Mouse (Mus musculus): ENCODE measurements around the gene Gm20388. TPM values are rescaled to one million over a fixed set of nuclear protein-coding genes. Genes with fewer than 3 reads are reported as not detected.

The Gm20388 gene
- polyA plus RNA-seq, 1 experiment from 2014 or later: not detected

- no peaks in the 10 kb centered on the region for H3K36me3 ChIP-seq
- no peak overlapping the region for H3K9ac ChIP-seq
- H3K27ac ChIP-seq (replicated peaks): no peak overlapping the region
- H3K4me3 ChIP-seq: no peak overlapping the region
- peaks cover 96% of the 10 kb centered on the region for H3K27me3 ChIP-seq (replicated peaks)
- H3K4me2 ChIP-seq: no peak overlapping the region
- 60% methylated on average over 5 of the region's 5 CpGs for WGBS
- ATAC-seq (ENCODE audit: extremely low read depth, insufficient number of reproducible peaks, low FRiP score, low TSS enrichment): no peak
- peaks cover 17% of the 10 kb centered on the region for H3K4me1 ChIP-seq
- H3K9me3 ChIP-seq: no peaks in the 10 kb centered on the region
These were observed 2816.8 kb downstream of the Gm20388 start for GRCm38 (mm10) chr8:122727412-122727811.

GRCm38 (mm10) chr8:122728630-122729029 is 2818.0 kb downstream of the Gm20388 start:
- Histone ChIP-seq H3K4me1 (peaks cover 13% of the 10 kb centered on the region; the same call in 1 of the 2 replicates), H3K9me3 (no peaks in the 10 kb centered on the region), H3K27me3 (replicated peaks) (peaks cover 96% of the 10 kb centered on the region), H3K4me3 (no peak overlapping the region), H3K9ac (no peak overlapping the region), H3K36me3 (no peaks in the 10 kb centered on the region), H3K27ac (replicated peaks) (no peak overlapping the region), H3K4me2 (no peak overlapping the region)
- no peak for ATAC-seq (ENCODE audit: extremely low read depth, insufficient number of reproducible peaks, low FRiP score, low TSS enrichment)
- WGBS: 20% methylated on average over 3 of the region's 3 CpGs

- Histone ChIP-seq H3K4me3 (no peak overlapping the region), H3K36me3 (no peaks in the 10 kb centered on the region), H3K27me3 (replicated peaks) (peaks cover 79% of the 10 kb centered on the region), H3K9ac (no peak overlapping the region), H3K4me1 (peaks cover 35% of the 10 kb centered on the region), H3K4me2 (peak overlapping the region; percentile 51; the same call in 1 of the 2 replicates), H3K9me3 (no peaks in the 10 kb centered on the region), H3K27ac (replicated peaks) (peak overlapping the region; percentile 62)
- 46% methylated on average over 3 of the region's 3 CpGs for WGBS
- no peak for ATAC-seq (ENCODE audit: extremely low read depth, insufficient number of reproducible peaks, low FRiP score, low TSS enrichment)
These were observed 2824.5 kb downstream of the Gm20388 start for GRCm38 (mm10) chr8:122735110-122735509.

GRCm38 (mm10) chr8:122735542-122736473 is 2825.2 kb downstream of the Gm20388 start:
- H3K36me3 ChIP-seq: no peaks in the 10 kb centered on the region
- no peaks in the 10 kb centered on the region for H3K9me3 ChIP-seq
- WGBS: 12% methylated on average over 19 of the region's 19 CpGs
- H3K27me3 ChIP-seq (replicated peaks): peaks cover 81% of the 10 kb centered on the region
- H3K4me2 ChIP-seq: peak overlapping the region; percentile 51
- H3K4me1 ChIP-seq: peaks cover 35% of the 10 kb centered on the region
- peak; percentile 45; the same call in 1 of the 2 replicates for ATAC-seq (ENCODE audit: extremely low read depth, insufficient number of reproducible peaks, low FRiP score, low TSS enrichment)
- H3K9ac ChIP-seq: peak overlapping the region; percentile 28; the same call in 1 of the 2 replicates
- H3K27ac ChIP-seq (replicated peaks): peak overlapping the region; percentile 62
- peak overlapping the region; percentile 10; the same call in 1 of the 2 replicates for H3K4me3 ChIP-seq

GRCm38 (mm10) chr8:122736623-122737022 is 2826.0 kb downstream of the Gm20388 start:
- Histone ChIP-seq H3K4me3 (peak overlapping the region; percentile 10), H3K9me3 (no peaks in the 10 kb centered on the region), H3K27ac (replicated peaks) (peak overlapping the region; percentile 21), H3K4me1 (peaks cover 35% of the 10 kb centered on the region), H3K27me3 (replicated peaks) (peaks cover 81% of the 10 kb centered on the region), H3K4me2 (peak overlapping the region; percentile 51), H3K9ac (no peak overlapping the region), H3K36me3 (no peaks in the 10 kb centered on the region)
- WGBS: 79% methylated on average over 11 of the region's 11 CpGs
- ATAC-seq (ENCODE audit: extremely low read depth, insufficient number of reproducible peaks, low FRiP score, low TSS enrichment): no peak

GRCm38 (mm10) chr8:122737071-122737470 is 2826.4 kb downstream of the Gm20388 start:
- Histone ChIP-seq H3K4me1 (peaks cover 35% of the 10 kb centered on the region), H3K4me2 (peak overlapping the region; percentile 51), H3K4me3 (peak overlapping the region; percentile 10; the same call in 1 of the 2 replicates), H3K27me3 (replicated peaks) (peaks cover 81% of the 10 kb centered on the region), H3K27ac (replicated peaks) (no peak overlapping the region), H3K9ac (no peak overlapping the region), H3K9me3 (no peaks in the 10 kb centered on the region), H3K36me3 (no peaks in the 10 kb centered on the region)
- WGBS: 38% methylated on average over 4 of the region's 4 CpGs
- ATAC-seq (ENCODE audit: extremely low read depth, insufficient number of reproducible peaks, low FRiP score, low TSS enrichment): no peak

GRCm38 (mm10) chr8:122737886-122738285 is 2827.2 kb downstream of the Gm20388 start:
- Histone ChIP-seq H3K4me2 (no peak overlapping the region), H3K27me3 (replicated peaks) (peaks cover 81% of the 10 kb centered on the region)
- 82% methylated on average over 6 of the region's 6 CpGs for WGBS

GRCm38 (mm10) chr8:122739102-122739725 is 2828.6 kb downstream of the Gm20388 start:
- no peak for ATAC-seq (ENCODE audit: extremely low read depth, insufficient number of reproducible peaks, low FRiP score, low TSS enrichment)
- Histone ChIP-seq H3K9ac (no peak overlapping the region), H3K36me3 (no peaks in the 10 kb centered on the region), H3K4me3 (no peak overlapping the region), H3K4me2 (no peak overlapping the region), H3K27ac (replicated peaks) (no peak overlapping the region), H3K9me3 (no peaks in the 10 kb centered on the region), H3K27me3 (replicated peaks) (peaks cover 81% of the 10 kb centered on the region), H3K4me1 (peaks cover 35% of the 10 kb centered on the region)
- 36% methylated on average over 10 of the region's 11 CpGs for WGBS

More at GRCm38 (mm10) chr8:122737886-122738285, 2827.2 kb downstream of the Gm20388 start:
- no peak overlapping the region for H3K4me3 ChIP-seq
- H3K4me1 ChIP-seq: peaks cover 35% of the 10 kb centered on the region
- no peaks in the 10 kb centered on the region for H3K36me3 ChIP-seq
- H3K27ac ChIP-seq (replicated peaks): no peak overlapping the region
- H3K9me3 ChIP-seq: no peaks in the 10 kb centered on the region
- no peak for ATAC-seq (ENCODE audit: extremely low read depth, insufficient number of reproducible peaks, low FRiP score, low TSS enrichment)
- no peak overlapping the region for H3K9ac ChIP-seq

GRCm38 (mm10) chr8:122742471-122742870 is 2831.8 kb downstream of the Gm20388 start:
- no peak for ATAC-seq (ENCODE audit: extremely low read depth, insufficient number of reproducible peaks, low FRiP score, low TSS enrichment)
- no peak overlapping the region for H3K9ac ChIP-seq
- peaks cover 8% of the 10 kb centered on the region; the same call in 1 of the 2 replicates for H3K4me1 ChIP-seq
- H3K27me3 ChIP-seq (replicated peaks): peaks cover 100% of the 10 kb centered on the region
- WGBS: 30% methylated on average over 19 of the region's 19 CpGs
- no peaks in the 10 kb centered on the region for H3K9me3 ChIP-seq
- no peak overlapping the region for H3K4me3 ChIP-seq
- no peak overlapping the region for H3K4me2 ChIP-seq
- no peak overlapping the region for H3K27ac ChIP-seq (replicated peaks)
- no peaks in the 10 kb centered on the region for H3K36me3 ChIP-seq

- Histone ChIP-seq H3K36me3 (no peaks in the 10 kb centered on the region), H3K9me3 (no peaks in the 10 kb centered on the region), H3K27me3 (replicated peaks) (peaks cover 99% of the 10 kb centered on the region), H3K4me3 (no peak overlapping the region), H3K27ac (replicated peaks) (no peak overlapping the region), H3K4me1 (no peaks in the 10 kb centered on the region), H3K4me2 (no peak overlapping the region), H3K9ac (no peak overlapping the region)
- ATAC-seq (ENCODE audit: extremely low read depth, insufficient number of reproducible peaks, low FRiP score, low TSS enrichment): no peak
- WGBS: 36% methylated on average over 17 of the region's 17 CpGs
These were observed 2834.5 kb downstream of the Gm20388 start for GRCm38 (mm10) chr8:122745022-122745749.

- no peak overlapping the region for H3K4me2 ChIP-seq
- no peak for ATAC-seq (ENCODE audit: extremely low read depth, insufficient number of reproducible peaks, low FRiP score, low TSS enrichment)
- WGBS: 16% methylated on average over 16 of the region's 16 CpGs
These were observed 2835.2 kb downstream of the Gm20388 start for GRCm38 (mm10) chr8:122745750-122746275.

More at GRCm38 (mm10) chr8:122745750-122746275, 2835.2 kb downstream of the Gm20388 start:
- Histone ChIP-seq H3K9me3 (no peaks in the 10 kb centered on the region), H3K4me1 (no peaks in the 10 kb centered on the region), H3K27me3 (replicated peaks) (peaks cover 99% of the 10 kb centered on the region), H3K36me3 (no peaks in the 10 kb centered on the region), H3K27ac (replicated peaks) (no peak overlapping the region), H3K4me3 (no peak overlapping the region), H3K9ac (no peak overlapping the region)

All from heart, embryonic 13.5 days (tissue).